Mouse (Mus musculus) kidney, postnatal 10 days (tissue): ENCODE data around the gene Fabp3.
A peak's percentile ranks its signal among the peaks of the same experiment; 100 is the strongest.

ENCODE experiments used
- DNase-seq: peaks from one replicate; pipeline ENCODE4 v3.0.0; 2021; ENCODE audit warnings: mixed read lengths

Fabp3 gene

DNA sequence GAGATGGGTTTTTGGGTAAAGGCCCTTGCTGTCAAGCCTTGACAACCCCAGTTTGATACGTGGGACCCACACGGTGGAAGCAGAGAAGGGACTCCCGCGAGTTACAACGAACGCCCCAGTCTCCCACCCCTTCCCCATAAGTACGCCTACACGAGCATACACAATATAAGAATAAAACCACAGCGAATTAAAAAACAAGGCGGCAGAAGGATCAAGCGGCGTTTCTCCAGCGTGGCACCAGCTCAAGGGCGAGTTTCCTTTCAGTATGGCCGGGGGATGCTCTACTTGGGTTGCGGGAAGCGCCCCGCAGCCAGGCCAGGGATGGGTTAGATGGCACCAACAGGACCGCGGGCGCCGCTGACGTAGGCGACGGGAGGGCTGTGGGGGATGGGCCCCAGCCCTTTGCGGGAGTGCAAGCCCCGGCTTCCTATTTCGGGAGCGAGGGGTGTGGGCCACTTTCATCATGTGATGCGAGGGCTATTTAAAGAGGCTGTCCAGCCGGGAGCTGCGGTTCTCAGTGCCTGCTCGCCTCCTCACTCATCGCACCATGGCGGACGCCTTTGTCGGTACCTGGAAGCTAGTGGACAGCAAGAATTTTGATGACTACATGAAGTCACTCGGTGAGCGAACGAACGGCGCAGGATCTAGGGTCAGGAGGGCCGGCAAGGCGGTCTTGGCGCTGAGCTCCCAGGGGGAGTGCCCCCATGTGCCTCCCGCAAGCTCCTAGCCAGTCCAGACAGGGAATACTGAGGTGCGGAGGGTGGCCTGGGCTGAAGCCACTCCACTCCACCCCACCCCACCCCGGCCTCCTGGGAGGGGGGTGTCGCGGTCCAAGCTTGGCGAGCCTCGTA lies at the start of gene Fabp3, which contains the start of gene Gm10570:
TSS of gene Fabp3 (plus strand) at position 365 of the 851 bp plus-strand sequence.
TSS of gene Gm10570 (minus strand) at position 444 of the 851 bp plus-strand sequence.
- DNase-seq, result peak; percentile 72

DNA sequence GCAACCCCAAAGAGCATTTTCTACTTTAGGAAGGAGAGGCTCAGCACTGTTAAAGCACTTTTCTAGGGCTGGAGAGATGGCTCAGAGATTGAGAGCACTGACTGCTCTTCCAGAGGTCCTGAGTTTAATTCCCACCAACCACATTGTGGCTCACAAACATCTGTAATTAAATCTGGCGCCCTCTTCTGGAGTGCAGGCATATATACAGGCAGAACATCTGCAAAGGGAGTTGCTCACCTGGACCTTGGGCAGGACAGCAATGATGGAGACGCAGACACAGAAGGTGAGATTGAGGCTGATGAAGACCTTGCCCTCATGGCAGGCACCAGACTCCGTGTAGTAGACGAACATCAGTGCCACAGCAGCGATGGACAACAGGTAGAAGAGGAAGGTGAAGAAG lies 48.0 kb upstream of the Fabp3 start:
- DNase-seq, result no peak

- DNase-seq, result no peak
Observed at GRCm38 (mm10) chr4:130264131-130264530, 44.3 kb upstream of the Fabp3 start.

GRCm38 (mm10) chr4:130264698-130265349 lies 43.6 kb upstream of the Fabp3 start:
- DNase-seq, result peak; percentile 82

GRCm38 (mm10) chr4:130266601-130267000 lies 41.8 kb upstream of the Fabp3 start:
- DNase-seq, result no peak

- peak; percentile 61 for DNase-seq
Observed at GRCm38 (mm10) chr4:130267069-130267468, 41.3 kb upstream of the Fabp3 start.

- no peak for DNase-seq
Observed at GRCm38 (mm10) chr4:130268736-130269135, 39.7 kb upstream of the Fabp3 start.

GRCm38 (mm10) chr4:130270089-130270488 lies 38.3 kb upstream of the Fabp3 start:
- no peak for DNase-seq

- no peak for DNase-seq
Observed at GRCm38 (mm10) chr4:130270611-130271347, 37.6 kb upstream of the Fabp3 start.

- peak; percentile 21 for DNase-seq
Observed at GRCm38 (mm10) chr4:130273698-130274345, 34.6 kb upstream of the Fabp3 start.

- peak; percentile 27 for DNase-seq
Observed at GRCm38 (mm10) chr4:130274346-130275015, 33.9 kb upstream of the Fabp3 start.

DNA sequence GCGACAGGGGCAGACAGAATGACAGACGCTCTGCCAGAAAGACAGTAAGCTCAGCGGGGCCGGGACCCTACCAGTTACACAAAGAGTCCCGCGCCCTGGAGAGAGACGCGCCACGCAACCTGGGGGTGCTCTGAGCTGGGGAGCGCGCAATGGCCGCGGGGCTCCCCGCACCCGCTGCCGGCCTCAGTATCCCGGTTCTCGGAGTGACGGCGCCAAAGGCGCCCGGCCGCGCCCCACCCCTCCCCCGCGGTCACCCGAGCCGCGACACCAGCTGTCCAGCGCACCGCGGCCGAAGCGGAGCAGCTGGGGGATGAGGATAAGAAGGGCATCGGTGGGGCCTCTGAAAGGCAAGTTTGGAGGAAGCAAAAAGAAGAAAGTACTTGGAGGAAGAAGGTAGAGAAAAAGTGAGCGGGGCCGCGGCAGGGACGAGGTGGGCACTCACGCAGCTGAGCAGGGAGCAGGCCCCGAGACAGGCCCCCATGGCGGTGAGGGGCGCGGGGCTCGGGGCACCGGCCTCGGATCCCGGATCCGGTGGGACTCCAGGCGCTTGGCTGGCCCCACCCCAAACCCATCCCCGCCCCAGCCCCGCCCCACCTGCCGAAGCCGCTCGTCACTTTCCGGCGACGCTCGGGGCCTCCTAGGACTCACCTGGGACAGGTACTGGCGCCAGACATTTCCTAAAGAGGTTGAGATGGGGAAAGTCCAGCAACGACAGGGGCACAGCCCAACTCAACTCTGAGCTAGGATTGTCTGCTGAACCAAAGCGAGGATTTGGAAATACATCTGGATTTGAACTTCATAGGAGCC lies 33.2 kb upstream of the Fabp3 start:
- peak; percentile 71 for DNase-seq

- no peak for DNase-seq
Observed at GRCm38 (mm10) chr4:130275823-130276105, 32.6 kb upstream of the Fabp3 start.

DNA sequence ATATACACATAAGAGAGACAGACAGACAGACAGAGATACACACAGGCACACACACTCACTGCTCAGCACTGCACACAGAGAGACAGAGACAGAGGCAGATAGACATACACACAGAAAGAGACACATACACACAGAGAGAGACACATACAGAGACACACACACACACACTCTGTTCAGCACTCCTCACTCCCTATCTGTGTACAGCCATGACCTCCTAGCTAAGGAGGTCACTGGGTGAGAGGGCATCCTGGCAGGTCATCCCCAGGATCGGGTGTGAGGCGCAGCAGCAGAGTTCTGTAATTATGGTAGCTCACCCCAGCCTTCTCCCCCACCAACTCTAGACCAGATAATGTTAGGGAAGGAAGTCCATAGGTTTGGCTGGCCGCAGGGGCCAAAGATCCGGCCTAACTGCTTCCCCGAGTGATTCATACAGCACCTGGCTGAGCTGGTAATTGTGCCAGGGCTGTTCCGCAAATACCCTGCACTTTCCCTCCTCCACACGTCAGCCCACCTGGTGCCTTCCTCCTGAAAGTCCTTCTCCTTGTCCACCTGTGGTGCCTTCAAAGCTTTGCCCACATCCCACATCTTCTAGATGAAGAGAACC lies 31.7 kb upstream of the Fabp3 start:
- no peak for DNase-seq

DNA sequence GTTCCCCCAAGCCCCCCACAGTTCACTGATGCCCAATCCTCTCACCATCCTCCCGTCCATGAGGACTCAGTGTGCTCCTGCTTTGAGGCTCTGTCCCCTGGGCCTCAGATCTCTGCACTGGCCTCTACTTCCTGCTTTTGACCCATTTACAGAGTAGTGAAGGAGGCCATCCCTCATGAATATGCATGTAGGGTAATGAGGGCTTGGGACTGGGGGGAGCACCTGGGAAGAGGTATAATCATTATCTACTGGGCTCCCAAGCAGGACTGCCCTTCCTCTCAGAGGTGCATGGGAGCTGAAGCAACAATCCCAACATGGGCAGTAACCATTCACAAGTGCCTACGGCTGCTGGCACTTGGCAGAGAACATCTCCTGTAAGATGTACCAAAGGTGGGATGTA lies 29.3 kb upstream of the Fabp3 start, which contains the start of gene Serinc2:
TSS of gene Serinc2 (minus strand) at position 101 of the 400 bp plus-strand sequence.
- no peak for DNase-seq

- no peak for DNase-seq
Observed at GRCm38 (mm10) chr4:130282856-130283255, 25.5 kb upstream of the Fabp3 start.

DNA sequence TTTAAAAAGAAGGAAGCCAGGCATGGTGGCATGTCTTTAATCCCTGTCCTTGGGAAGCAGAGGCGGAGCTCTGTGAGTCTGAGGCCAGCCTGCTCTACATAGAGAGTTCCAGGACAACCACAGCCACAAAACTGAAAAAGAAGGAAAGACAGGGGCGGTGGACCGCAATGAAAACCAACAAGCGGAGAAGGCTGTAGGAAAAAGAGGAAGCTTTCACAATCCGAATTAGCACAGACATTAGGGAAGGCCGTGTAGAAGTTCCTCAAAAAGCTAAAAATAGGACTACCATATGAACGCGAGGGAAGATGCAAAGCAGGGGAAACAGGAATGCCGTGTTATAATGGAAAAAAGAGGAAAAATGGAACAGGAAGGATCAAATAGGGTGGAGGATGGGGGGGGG lies 24.6 kb upstream of the Fabp3 start:
- no peak for DNase-seq

- no peak for DNase-seq
Observed at GRCm38 (mm10) chr4:130286531-130286930, 21.9 kb upstream of the Fabp3 start.

DNA sequence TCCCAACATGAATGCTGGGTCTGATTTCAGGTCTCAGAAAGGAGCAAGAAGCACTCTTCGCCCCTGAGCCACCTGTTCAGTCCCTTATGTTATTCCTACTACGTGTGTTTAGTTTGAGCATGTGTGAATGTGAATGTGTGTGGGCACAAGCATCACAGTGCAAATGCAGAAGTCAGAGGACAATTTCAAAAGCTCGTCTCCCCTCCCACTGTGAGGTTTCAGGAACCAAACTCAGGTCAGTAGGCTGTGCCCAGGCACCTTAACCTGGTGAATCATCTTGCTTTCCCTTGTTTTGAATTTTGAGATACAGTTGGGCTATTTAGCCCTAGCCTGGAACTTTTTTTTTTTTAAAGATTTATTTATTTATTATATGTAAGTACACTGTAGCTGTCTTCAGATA lies 18.6 kb upstream of the Fabp3 start:
- no peak for DNase-seq

- peak; percentile 88 for DNase-seq
Observed at GRCm38 (mm10) chr4:130292271-130292670, 16.1 kb upstream of the Fabp3 start.

GRCm38 (mm10) chr4:130294513-130294912 lies 13.9 kb upstream of the Fabp3 start:
- DNase-seq, result no peak
